Mouse (Mus musculus) midbrain, postnatal 0 days (tissue): ENCODE measurements around the gene Slc22a6. TPM values are rescaled to one million over a fixed set of nuclear protein-coding genes. Genes with fewer than 3 reads are reported as not detected.
A peak's percentile ranks its signal among the peaks of the same experiment; 100 is the strongest.

Experiments
- ATAC-seq: fragments of 200-750 bp; cut with Nextera tagmentation; 2 replicates; pipeline ENCODE4 v1.8.0; 2017; ENCODE audit warnings: moderate number of reproducible peaks, mild to moderate bottlenecking, moderate TSS enrichment, moderate library complexity; ENCODE audit not compliant: low FRiP score
- DNase-seq: peaks from one replicate; pipeline ENCODE4 v3.0.0-alpha.2; 2015; ENCODE audit warnings: low spot score
- H3K27ac ChIP-seq: fragments of 300-500 bp; sonication (generic); 2 replicates; pipeline ENCODE4 v1.5.1; 2014; ENCODE audit warnings: low read depth, mild to moderate bottlenecking, low read length, mixed read lengths
- H3K27me3 ChIP-seq: fragments of 300-500 bp; sonication (generic); 2 replicates; pipeline ENCODE4 v1.6.1; 2014; ENCODE audit warnings: low read length, control low read depth, mixed read lengths; ENCODE audit not compliant: insufficient read depth
- H3K36me3 ChIP-seq: fragments of 300-500 bp; sonication (generic); 2 replicates; pipeline ENCODE4 v1.6.1; 2014; ENCODE audit warnings: low read length, control low read depth, mixed read lengths; ENCODE audit not compliant: insufficient read depth
- H3K4me1 ChIP-seq: fragments of 300-500 bp; sonication (generic); 2 replicates; pipeline ENCODE4 v1.6.1; 2014; ENCODE audit warnings: mild to moderate bottlenecking, control low read depth, antibody characterized with exemption, low read length, mixed read lengths; ENCODE audit not compliant: insufficient read depth
- H3K4me2 ChIP-seq: fragments of 300-500 bp; sonication (generic); 2 replicates; pipeline ENCODE4 v1.6.1; 2014; ENCODE audit warnings: low read depth, mild to moderate bottlenecking, low read length, mixed read lengths; ENCODE audit not compliant: poor library complexity, severe bottlenecking
- H3K4me3 ChIP-seq: fragments of 300-500 bp; sonication (generic); 2 replicates; pipeline ENCODE4 v1.5.1; 2014; ENCODE audit warnings: low read depth, mild to moderate bottlenecking, low read length, moderate library complexity
- H3K9ac ChIP-seq: fragments of 300-500 bp; sonication (generic); replicated peaks from 2 replicates; pipeline ENCODE4 v1.6.1; 2014; ENCODE audit warnings: mild to moderate bottlenecking, low read length, moderate library complexity, mixed read lengths; ENCODE audit not compliant: poor library complexity, severe bottlenecking
- H3K9me3 ChIP-seq: fragments of 300-500 bp; sonication (generic); 2 replicates; pipeline ENCODE4 v1.6.1; 2016; ENCODE audit warnings: low read length, control low read depth
- CTCF ChIP-seq: IDR thresholded peaks from 2 replicates; pipeline ENCODE4 v1.5.1; 2016; ENCODE audit warnings: antibody characterized with exemption, mild to moderate bottlenecking
- WGBS: fragments of 180-500 bp; shearing (Covaris S2); extraction: QIAGEN DNeasy Blood & Tissue Kit; methylation state at CpG from one replicate; pipeline ENCODE4 v1.1.7; 2014; 5-methylcytosine and 5-hydroxymethylcytosine counted together
- polyA plus RNA-seq: library from polyadenylated mRNA; unstranded; fragments of >200 nt; fragmentation: Nextera tagmentation; extraction: Ambion mirVana; gene quantifications from 2 replicates; pipeline ENCODE4 v1.2.1, GENCODE M21; 2015
- total RNA-seq: library from RNA; depleted of rRNA; stranded (reverse); fragments of >200 nt; gene quantifications from 2 replicates; pipeline ENCODE4 v1.2.3, GENCODE M21; 2014

Gene Slc22a6
- total and polyA plus RNA-seq, 2 experiments from 2014 or later: 13.1 to 17.2 TPM

- Histone ChIP-seq H3K4me2 (no peak overlapping the region), H3K4me1 (no peaks in the 10 kb centered on the region), H3K9me3 (no peaks in the 10 kb centered on the region), H3K27ac (no peak overlapping the region), H3K9ac (no peak overlapping the region), H3K27me3 (no peaks in the 10 kb centered on the region), H3K36me3 (no peaks in the 10 kb centered on the region), H3K4me3 (no peak overlapping the region)
- ATAC-seq (no peak), DNase-seq (no peak)
- 77% methylated on average over 1 of the region's 1 CpGs for WGBS
- TF ChIP-seq CTCF: no peak
Observed at GRCm38 (mm10) chr19:8632029-8632428, 14.2 kb downstream of the Slc22a6 start.

GRCm38 (mm10) chr19:8642086-8642485 lies 24.2 kb downstream of the Slc22a6 start:
- H3K36me3 ChIP-seq: no peaks in the 10 kb centered on the region
- no peak for ATAC-seq

GRCm38 (mm10) chr19:8646393-8646792 lies 28.6 kb downstream of the Slc22a6 start:
- DNase-seq (no peak), ATAC-seq (no peak)
- Histone ChIP-seq H3K9me3 (no peaks in the 10 kb centered on the region), H3K27me3 (no peaks in the 10 kb centered on the region), H3K4me2 (no peak overlapping the region), H3K4me1 (no peaks in the 10 kb centered on the region), H3K27ac (no peak overlapping the region), H3K36me3 (no peaks in the 10 kb centered on the region), H3K4me3 (no peak overlapping the region), H3K9ac (no peak overlapping the region)
- TF ChIP-seq CTCF: no peak
- WGBS: 82% methylated on average over 2 of the region's 2 CpGs

More at GRCm38 (mm10) chr19:8642086-8642485, 24.2 kb downstream of the Slc22a6 start:
- H3K9ac ChIP-seq: no peak overlapping the region
- H3K27ac ChIP-seq: no peak overlapping the region
- no peak for DNase-seq
- H3K27me3 ChIP-seq: no peaks in the 10 kb centered on the region
- H3K4me2 ChIP-seq: no peak overlapping the region
- H3K4me3 ChIP-seq: no peak overlapping the region
- TF ChIP-seq CTCF: no peak
- no peaks in the 10 kb centered on the region for H3K9me3 ChIP-seq
- WGBS: 76% methylated on average over 5 of the region's 5 CpGs
- no peaks in the 10 kb centered on the region for H3K4me1 ChIP-seq

GRCm38 (mm10) chr19:8655833-8656232 lies 38.0 kb downstream of the Slc22a6 start:
- no peak overlapping the region for H3K4me2 ChIP-seq
- DNase-seq: no peak
- ATAC-seq: no peak

GRCm38 (mm10) chr19:8656341-8656740 lies 38.5 kb downstream of the Slc22a6 start:
- DNase-seq (no peak), ATAC-seq (no peak)
- H3K4me1 ChIP-seq: 0 out of 2 replicates have a peak, but pooled peaks cover 3% of the 10 kb centered on the region
- WGBS: 57% methylated on average over 4 of the region's 4 CpGs
- H3K4me2 ChIP-seq: no peak overlapping the region
- no peaks in the 10 kb centered on the region for H3K36me3 ChIP-seq
- H3K27ac ChIP-seq: no peak overlapping the region
- TF ChIP-seq CTCF: no peak
- no peak overlapping the region for H3K9ac ChIP-seq
- H3K9me3 ChIP-seq: no peaks in the 10 kb centered on the region
- H3K4me3 ChIP-seq: no peak overlapping the region
- no peaks in the 10 kb centered on the region for H3K27me3 ChIP-seq

More at GRCm38 (mm10) chr19:8655833-8656232, 38.0 kb downstream of the Slc22a6 start:
- H3K36me3 ChIP-seq: no peaks in the 10 kb centered on the region
- 0 out of 2 replicates have a peak, but pooled peaks cover 3% of the 10 kb centered on the region for H3K4me1 ChIP-seq
- H3K9ac ChIP-seq: no peak overlapping the region
- no peaks in the 10 kb centered on the region for H3K9me3 ChIP-seq
- no peaks in the 10 kb centered on the region for H3K27me3 ChIP-seq
- no peak overlapping the region for H3K27ac ChIP-seq
- H3K4me3 ChIP-seq: no peak overlapping the region
- TF ChIP-seq CTCF: no peak

GRCm38 (mm10) chr19:8661821-8662307 lies 44.0 kb downstream of the Slc22a6 start:
- H3K4me2 ChIP-seq: peak overlapping the region; percentile 96
- WGBS: 2% methylated on average over 34 of the region's 35 CpGs
- H3K4me3 ChIP-seq: peak overlapping the region; percentile 45
- 0 out of 2 replicates have a peak overlapping the region, but pooled peaks have one; percentile 38 for H3K27ac ChIP-seq
- no peaks in the 10 kb centered on the region for H3K9me3 ChIP-seq
- no peaks in the 10 kb centered on the region for H3K36me3 ChIP-seq
- peak overlapping the region; percentile 62 for H3K9ac ChIP-seq
- TF ChIP-seq CTCF: no peak
- peak; percentile 25 for DNase-seq
- H3K4me1 ChIP-seq: 0 out of 2 replicates have a peak, but pooled peaks cover 4% of the 10 kb centered on the region
- ATAC-seq: peak; percentile 76
- H3K27me3 ChIP-seq: no peaks in the 10 kb centered on the region
